Mouse (Mus musculus) spleen, postnatal 10 days (tissue): ENCODE results near the gene Ptpn14.

Experiments
- DNase-seq, 2 experiments: peaks; one replicate each; pipeline ENCODE4 v3.0.0; 2021 to 2022; ENCODE audit warnings: low spot score in 2 of 2

Ptpn14 gene

DNA sequence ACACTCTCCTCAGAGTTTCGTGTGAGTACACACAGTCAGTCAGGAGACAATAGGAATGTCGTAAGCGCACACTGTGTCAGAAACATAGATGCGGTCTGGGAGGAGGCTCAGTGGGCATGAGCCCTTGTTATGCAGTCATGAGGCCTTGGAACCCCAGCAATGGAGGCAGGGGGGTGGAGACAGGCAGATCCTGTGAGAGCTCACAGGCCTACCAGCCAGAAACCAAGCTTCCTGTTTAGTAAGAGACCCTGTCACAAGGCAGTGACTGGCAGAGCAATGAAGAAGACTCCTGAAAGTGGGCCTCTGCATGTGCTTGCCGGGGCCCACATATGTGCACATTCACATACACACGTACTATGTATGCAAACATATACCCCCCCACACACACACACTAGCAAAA lies 79.9 kb downstream of the Ptpn14 start:
- DNase-seq, result no peak

DNA sequence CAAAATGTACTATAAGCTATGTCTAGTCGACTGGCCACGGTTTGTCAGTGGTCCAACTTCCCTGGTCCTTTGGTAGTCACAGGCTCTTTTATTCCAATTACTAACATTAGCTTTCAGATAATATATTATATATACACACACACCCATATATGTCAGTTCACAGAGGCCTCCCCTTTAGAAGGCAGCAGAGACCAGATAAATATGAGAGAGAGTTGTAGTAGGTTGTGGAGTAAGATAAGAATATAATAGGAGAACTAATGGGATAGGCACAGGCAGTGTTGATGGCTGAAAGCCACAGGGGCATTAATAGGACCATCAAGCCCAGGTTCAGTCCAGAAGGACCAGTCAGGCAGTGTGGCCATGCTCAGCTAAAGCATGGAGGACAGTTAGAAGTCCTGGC lies 80.4 kb downstream of the Ptpn14 start:
- DNase-seq, result no peak

DNA sequence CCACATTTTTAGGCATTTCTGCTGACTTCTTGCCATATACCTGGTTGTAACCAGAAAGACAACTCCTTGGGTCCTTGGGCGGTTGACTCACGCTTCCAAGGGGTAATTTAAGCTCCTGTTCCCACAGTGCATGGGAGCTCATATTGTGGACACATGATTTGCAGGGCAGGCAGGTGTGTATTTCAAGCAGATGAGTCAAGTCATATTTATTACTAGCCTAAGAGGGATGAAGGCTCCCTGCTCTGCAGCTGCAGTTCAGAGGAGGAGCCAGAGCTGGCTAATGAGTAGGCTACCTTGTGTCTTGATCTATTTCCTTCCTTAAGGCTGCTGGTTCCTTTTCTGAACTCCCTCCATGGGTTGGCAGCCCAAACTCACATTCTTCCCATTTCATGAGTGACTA lies 83.7 kb downstream of the Ptpn14 start:
- no peak for DNase-seq

DNA sequence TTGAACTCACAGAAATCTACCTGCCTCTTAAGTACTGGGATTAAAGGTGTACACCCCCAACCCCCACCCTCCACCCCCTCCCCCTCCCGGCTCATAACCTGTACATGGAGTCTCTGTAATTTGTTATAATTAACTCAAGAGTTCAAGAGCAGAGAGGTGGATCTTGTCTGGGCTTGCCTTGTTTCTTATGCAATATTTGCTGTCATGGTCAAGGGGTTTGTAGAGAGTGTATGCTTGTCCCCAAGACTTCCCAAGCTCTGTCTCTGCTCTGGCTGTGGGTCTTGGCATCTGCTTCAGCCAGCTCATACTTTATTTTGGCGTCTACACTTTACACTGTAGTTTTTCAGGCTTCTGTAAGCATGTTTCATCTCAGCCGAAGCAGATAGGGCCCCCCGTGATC lies 86.3 kb downstream of the Ptpn14 start:
- DNase-seq, result no peak

DNA sequence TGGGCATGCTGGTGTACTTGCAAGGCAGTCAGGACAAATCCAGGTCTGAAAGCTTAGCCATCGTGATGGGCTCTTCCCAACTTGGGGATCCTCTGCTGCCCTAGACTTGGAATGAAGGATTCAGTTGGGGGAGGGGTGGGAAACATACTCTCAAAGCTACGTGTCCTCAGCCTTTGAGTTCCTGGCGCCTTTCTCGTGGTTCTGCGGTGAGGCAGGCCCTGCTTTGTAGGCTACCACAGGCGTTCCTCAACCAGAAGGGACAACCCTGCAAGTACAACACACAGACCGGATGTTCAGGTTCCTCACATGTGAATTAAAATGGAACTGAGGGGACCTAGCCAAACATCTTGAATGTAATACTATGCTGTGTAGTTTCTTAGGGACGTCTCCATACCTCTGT lies 89.0 kb downstream of the Ptpn14 start:
- DNase-seq, result no peak

DNA sequence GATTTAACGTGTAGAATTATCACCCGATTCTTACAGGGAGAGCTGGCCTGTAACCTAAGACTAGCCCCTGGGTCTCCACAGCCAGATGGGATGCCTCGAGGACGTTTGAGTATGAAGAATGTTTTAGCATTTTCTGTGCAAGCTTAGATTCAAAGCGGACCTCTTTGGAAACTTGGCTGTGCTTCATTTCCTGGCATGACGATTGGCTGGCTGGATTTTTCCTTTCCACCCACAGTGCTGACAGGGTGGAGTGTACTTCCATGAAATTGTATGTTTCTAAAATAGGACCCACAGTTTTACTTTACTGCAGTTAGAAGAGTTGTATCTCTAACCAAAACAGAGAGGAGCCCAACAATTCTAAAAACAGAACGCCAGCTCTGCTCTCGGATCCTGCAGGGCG lies 89.7 kb downstream of the Ptpn14 start:
- no peak for DNase-seq

DNA sequence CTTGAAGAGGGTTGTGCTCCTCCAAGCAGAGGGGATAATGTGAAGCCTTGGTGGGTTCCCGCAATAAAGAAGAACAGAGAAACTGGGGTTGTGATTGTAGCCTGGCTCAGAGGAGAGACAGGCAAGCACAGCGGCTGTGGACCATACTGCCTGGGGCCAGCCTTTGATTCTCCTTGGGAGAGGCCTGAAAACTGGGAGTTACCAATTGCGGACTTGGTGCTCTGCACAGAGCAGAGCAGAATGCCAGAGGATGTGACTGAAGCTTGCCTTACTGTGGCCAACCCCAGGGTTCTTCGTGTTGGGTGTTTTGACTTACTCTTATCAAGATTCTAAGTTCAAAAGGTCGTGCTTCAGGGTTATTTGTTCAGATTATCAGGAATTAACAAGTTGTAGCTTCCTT lies 92.0 kb downstream of the Ptpn14 start:
- no peak for DNase-seq

DNA sequence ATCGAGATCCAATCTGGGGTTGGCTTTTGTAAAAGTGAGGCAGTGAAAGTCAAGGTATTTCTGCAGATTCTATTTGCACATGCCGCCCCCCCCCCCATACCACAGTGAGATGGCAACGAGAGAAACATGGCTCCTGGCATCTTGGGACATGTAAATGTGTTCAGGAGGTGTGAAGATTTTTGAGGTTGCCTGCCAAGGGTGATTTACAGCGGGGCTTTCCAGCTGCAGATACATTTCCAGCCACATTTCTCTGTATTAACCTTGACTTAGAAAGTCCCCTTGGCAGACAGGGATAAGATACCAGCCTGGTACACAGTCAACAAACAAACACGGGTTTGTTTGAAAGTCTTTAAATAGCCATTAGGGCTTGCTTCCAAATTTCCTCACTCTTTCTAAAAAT lies 96.4 kb downstream of the Ptpn14 start:
- no peak for DNase-seq

DNA sequence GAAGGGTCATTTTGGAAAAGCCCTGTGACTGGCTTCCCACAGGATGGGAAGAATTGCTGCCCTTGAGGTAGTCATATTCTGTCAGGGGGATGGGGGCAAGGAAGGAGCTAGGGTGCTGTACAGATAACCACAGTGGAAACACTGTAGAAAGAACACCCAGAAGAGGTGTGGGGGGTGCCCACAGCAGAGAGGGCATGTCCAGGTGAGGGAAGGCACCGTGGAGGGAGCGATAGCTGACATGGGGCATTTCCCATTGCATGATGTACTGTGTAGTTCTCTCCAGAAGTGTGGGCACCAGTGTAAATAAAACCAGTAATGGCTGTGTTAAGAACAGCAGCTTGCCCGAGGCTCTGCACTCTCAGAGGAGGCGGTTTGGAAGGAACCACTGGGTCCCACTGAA lies 102.3 kb downstream of the Ptpn14 start:
- DNase-seq, result no peak

DNA sequence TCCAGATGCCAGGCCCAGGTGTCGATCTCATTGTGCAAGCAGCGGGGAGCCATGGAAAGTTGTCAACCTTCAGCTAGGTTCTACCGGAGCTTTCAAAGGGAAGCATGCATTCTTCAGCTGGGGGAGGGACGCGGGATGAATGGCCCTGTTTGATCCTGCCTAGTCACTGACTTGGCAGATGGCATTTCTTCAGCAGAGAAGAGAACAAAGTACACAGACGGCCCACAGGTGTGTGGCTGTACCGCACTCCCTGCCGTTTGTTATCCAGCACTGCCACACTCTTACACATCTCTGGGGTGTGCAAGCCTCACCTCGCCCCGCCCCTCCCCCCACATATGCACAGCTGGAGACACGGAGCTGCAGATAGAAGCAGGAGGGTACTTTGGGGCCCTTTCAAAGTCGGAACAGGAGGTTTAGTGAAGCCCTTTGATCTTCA lies 102.7 kb downstream of the Ptpn14 start:
- DNase-seq, result peak in 1 of 2 experiments; percentile 42

DNA sequence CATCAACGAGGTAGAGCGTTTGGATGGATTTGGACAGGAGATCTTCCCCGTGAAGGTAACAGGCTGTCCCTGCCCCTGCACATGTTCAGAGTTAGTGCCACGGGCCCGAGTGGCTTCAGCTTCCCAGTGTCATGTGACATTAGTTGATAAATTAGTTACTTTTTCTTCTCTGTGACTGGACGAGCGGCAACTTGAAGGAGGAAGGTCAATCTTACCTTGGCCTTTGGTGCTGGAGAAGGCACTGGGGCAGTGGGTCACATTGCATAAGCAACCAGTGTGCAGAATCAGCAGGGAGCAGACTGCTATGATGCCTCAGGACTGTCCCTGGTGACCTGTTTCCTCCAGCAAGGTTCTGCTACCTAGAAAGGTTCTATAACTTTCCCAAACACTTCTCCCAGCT lies 105.3 kb downstream of the Ptpn14 start:
- DNase-seq, result no peak

DNA sequence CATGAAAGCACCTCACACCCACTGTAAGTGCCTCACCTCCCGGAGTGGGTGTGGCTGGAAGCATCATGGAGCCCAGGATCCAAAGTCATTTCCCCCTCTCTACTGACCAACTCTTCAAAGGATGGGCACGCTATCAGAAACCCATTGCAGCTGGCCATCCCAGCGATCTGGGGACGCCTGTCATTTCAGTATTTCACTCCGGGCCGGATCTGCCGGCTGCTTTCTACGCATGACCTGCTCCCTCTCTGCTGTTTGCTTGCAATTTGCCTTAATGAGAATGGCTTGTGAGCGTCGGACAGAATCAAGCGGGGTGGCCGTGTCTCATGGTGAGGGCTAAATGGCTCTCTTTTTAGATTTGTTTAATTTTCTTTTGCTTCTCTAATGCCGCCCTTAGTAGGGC lies 106.1 kb downstream of the Ptpn14 start:
- no peak for DNase-seq

DNA sequence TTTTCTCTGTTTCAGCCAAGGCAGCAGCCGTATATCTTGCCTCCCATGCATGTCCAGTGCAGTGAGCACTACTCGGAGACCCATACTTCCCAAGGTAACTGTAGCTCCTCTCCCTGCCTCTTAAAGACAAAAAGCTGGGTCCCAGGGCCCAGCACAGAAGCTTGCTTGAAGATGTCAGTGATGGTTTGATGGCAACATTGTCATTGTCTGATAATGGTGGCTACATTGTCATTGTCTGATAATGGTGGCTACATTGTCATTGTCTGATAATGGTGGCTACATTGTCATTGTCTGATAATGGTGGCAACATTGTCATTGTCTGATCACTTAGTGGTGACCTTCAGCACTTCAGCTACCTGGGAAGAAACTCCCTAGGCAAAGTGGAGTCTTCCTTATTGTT lies 118.3 kb downstream of the Ptpn14 start:
- DNase-seq, result no peak

DNA sequence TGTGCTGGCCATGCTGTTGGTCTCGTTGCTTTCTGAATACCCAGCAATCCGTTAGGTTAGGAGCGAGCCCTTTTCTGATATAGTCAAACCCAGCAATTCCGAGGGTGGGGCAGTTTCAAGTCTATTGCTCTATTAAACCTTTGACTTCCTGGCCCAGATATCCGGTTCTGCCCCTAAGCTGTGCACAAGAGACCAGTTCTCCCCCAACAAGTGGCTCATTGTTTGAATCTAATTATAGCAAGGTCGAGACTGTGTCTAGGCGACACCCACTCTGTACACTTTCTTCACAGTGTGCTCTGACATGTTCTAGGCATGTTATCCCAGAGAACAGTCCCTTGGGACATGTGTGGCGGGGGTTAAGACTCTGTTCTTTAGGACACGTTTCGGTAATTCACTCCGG lies 121.5 kb downstream of the Ptpn14 start:
- DNase-seq, result no peak

DNA sequence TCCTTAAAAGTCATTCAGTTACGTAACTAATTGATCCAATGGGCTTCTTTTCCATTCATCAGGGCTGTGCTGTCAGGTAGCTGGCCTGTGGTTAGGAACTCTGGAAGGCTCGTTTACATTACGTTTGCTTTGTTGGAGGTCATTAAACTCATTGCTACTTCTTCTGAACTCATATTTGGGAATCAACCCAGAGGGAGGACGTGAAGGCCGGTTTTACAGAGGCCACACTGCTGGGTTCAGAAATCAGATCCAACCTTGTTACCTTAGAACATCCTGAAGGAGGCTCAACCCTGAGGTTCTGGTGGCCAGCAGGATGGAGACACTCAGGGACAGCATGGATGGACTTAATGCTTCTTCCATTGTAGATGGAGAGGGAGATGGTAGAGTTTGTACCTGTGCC lies 124.0 kb downstream of the Ptpn14 start:
- DNase-seq, result no peak

DNA sequence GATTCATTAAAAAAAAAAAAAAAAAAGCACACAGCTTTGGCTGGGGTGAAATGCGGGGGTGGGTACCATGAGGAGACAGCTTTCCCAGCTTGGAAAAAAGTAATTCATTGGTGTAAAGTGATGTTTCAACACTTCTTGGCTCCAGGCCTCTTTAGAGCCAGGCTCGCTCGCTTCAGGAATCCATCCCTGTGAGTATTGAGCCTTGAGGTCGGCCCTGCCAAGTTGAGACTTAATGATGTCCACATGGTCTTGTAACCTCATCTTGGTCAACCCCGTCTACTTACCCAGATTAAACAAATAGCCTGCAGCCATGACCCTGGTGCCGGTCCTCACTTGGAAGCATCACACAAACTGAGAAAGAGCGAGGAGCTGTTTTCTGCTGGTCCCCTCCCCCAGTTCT lies 124.4 kb downstream of the Ptpn14 start:
- no peak for DNase-seq

DNA sequence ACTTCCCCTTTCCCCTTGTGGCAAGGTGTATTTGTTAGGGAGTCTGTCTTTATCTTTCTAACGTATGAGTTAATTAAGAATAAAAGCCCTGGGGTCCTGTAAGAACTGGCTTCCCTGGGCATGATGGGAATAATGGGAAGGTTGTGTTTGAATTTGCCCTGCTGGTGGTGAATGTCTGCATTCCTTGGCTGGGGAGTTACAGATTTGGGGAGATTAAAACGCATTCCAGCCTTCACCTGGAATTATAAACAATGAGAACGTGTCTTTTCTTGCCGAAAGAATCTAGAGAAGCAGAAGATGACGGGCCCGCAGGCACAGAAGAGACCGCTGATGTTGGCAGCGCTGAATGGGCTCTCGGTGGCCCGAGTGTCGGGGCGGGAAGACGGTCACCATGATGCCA lies 126.6 kb downstream of the Ptpn14 start:
- no peak for DNase-seq

DNA sequence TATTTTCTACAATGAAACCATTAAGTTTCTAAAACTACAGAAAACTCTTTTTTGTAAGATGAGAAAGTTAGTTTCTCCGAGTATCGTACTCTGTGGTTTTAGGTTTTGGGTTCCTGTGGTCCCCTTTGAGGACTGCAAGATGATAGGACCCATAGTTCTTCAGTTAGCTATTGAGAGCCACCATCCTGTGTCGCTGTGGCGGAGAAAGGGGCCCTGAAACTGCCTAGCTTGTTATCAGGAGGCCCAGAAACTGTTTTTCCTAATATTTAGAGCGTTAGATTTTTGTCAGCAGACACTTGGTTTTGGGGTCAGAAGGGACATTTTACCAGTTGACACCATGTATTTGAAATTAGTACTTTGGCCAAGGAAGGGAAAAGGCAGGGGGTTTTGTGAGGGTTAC lies 127.7 kb downstream of the Ptpn14 start:
- DNase-seq, result no peak

DNA sequence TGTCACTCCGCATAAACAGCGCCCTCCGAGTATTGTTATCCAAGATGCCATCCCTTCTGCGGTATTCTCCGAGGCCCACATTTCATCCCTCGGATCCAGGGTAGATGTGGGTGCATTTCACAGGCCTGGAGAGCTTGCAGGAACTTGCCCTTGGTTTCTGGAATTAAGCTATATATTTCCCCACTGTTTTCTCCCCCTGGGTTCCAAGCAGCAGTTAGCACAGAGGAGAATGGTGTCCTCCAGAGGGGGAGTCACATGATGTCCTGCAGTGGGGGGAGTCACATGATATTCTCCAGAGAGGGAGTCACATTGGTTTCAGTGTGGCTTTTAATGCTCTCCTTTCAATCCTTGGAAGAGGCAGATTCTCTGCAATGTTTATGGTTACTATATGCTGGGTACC lies 130.3 kb downstream of the Ptpn14 start:
- no peak for DNase-seq

DNA sequence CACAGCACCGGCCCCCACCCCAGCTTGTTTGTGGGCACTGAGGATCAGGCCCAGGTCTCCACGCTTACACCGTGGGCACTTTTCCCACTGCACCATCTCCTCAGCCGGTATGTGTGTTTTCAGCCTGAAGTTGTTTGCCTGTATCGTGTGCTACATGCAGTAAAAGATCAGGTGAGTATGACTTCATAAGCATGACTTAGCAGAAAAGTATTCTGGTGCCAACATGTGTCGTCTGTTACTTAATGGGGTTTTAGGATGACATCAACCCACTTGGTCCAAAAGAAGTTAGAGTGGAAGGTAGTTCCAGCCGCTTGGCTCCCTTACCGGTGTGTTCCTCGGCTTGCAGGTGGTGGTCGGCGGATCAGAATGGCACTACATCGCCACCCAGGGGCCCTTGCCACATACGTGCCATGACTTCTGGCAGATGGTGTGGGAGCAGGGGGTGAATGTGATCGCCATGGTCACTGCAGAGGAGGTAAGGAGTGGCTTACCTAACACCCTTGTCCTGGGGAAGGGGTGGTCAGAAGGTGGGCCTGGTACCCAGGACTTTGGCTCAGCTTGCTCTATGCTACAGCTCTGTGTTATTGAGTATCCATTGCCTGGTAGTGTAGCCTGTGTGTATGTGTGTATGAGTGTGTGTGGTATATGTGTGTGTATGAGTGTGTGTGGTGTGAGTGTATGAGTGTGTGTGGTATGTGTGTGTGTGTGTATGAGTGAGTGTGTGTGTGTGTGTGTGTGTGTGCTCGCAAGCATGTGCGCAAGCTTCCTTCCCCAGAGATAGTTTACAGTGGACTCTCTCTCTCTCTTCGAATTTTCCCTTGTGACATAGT lies 132.3 kb downstream of the Ptpn14 start:
- no peak for DNase-seq

DNA sequence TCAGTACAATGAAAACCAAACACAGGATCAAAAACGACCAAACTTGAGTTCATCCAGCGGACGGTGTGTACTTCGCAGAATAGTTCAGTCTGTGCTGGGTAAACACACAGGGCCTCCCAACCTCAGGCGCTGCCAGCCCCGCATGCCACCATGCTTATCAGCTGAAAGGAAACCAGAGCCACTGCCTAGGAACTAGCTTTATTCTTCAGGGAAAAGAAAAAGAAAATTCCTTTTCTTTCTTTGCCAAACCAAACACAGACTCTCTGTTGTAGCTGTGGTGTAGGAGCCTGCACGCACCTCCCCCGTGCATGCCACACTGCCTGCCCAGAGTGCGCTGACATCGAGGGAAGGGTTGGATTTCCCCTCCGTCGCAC lies 132.9 kb downstream of the Ptpn14 start:
- no peak for DNase-seq

DNA sequence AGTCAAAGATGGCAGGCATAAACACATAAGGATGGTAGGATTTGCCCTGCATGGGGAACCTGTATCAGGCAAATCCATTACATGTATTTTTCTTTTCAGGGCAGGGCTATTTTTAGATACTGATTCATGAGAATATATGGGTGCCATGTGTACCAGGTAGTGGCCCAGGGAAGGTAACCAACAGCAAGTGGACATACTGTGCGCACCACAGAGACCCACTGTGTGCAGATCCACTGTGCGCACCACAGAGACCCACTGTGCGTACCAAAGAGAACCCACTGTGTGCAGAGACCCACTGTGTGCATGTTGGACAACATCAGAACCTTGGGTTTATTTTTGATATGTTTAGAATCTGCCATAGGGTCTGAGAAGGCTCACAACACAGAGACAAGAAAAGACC lies 135.7 kb downstream of the Ptpn14 start:
- no peak for DNase-seq

DNA sequence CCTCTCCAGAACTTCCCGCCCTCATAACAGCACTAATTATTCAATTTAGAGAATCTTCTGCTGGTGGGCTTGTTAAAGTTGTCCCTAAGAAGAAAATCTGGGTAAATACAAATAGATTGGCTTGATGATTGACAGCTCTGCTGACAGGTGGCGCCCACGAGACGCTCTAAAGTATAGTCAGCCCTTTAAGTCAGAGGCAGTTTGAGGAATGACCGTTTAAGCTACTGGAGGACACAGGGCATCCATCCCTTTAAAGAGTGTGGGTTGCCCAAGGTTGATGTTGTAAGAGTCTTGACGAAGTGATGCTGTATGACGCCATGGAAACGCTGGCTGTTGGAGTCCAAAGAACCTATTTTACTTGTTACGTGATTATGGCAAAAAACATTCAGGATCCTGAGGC lies 136.2 kb downstream of the Ptpn14 start:
- no peak for DNase-seq

DNA sequence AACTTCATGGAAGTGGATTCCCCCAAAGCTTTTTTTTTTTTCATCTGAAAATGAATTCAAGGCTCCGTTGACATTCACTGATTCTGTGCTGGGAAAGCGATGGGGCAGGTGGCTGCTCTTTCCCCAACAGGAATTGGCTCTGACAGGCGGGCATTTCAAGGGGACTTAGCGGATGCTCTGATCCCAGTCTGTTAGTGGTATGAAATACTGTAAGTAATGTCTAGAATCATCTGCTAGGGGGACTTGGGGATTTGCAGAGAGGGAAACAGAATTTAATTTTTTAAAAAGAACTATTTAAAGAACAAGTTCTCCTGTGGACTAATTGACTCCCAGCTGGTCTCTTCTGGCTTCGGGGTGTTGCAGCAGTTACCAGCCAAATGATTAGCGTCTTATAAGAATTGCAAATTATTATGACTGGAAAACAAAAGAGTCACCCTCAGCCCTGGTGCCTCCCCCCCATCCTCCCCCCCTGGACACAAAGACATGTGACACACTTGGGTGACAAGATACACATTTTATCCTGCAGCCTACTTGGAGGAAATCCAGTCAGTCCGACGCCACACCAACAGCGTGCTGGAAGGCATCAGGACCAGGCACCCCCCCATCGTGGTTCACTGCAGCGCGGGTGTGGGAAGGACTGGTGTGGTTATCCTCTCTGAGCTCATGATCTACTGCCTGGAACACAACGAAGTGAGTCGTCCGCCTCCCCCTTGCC lies 136.9 kb downstream of the Ptpn14 start:
- DNase-seq, result no peak
